Mouse (Mus musculus): ENCODE results near the gene Bcl9. TPM values are rescaled to one million over a fixed set of nuclear protein-coding genes. Genes with fewer than 3 reads are reported as not detected.

The Bcl9 gene
- total RNA-seq, 2 experiments from 2014 or later = 49.3 to 69.1 TPM

GRCm38 (mm10) chr3:97185098-97185860 lies 112.4 kb downstream of the Bcl9 start:
- DNase-seq (ENCODE audit: extremely low spot score in 1 of 2, low spot score in 1 of 2) = peak; percentile 44 to 71

DNA sequence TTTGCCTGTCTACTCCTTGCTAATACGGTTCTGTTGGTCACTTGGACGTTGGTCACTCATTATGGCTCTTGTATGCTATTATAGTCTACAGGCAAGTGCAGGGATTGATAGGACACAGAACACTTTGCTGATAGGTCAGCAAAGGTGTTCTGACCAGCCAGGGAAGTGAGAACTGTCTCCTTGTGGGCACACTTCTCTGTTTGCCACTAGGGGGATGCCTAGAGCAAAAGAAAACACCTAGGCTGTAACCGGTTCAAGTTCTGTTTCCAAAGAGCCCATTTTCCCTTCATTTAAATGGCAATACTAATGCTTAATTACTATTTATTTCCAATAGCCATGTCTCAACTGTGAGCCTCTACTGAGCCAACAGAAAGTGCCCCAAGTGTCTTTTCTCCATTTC lies 113.9 kb downstream of the Bcl9 start:
- DNase-seq (ENCODE audit: extremely low spot score in 1 of 2, low spot score in 1 of 2) = no peak

DNA sequence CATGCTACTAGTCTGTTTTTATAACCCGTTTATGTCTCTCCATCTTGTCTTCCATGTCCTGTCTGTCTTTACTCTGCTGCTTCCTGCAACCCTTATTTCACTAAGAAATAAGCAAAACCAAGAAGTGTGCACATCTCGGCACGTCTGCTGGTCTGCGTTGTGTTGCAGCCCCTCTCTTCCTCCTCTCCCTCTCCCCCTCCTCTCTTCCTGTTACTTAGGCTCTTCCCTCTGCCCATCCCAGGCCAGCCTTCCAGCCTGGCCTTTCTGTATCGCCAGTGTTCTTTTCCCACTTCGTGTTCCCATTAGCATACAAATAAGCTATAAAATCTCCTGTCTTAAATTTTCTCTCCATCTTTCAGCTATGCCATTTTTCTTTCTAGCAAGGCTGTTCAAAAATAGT lies 117.2 kb downstream of the Bcl9 start:
- no peak for DNase-seq (ENCODE audit: extremely low spot score in 1 of 2, low spot score in 1 of 2)

DNA sequence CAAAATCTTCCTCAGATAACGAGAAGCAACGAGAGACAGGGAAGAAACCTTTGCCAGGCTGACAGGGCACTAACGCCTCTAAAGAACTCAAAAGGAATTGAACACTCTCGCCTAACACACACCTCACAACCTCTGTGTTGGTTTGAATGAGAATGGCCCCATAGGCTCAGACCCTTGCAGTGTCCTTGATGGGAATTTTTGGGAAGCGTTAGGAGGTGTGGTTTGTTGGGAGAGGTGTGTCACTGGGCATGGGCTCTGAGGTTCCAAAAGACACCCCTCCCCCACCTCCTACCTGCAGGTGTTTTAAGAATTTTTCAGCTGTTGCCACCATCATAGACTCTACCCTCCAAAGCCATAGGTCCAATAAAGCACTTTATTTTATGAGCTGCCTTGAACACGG lies 118.8 kb downstream of the Bcl9 start:
- DNase-seq (ENCODE audit: extremely low spot score in 1 of 2, low spot score in 1 of 2) = no peak

- no peak for DNase-seq (ENCODE audit: extremely low spot score in 1 of 2, low spot score in 1 of 2)
Observed at GRCm38 (mm10) chr3:97172632-97173031, 125.1 kb downstream of the Bcl9 start.

DNA sequence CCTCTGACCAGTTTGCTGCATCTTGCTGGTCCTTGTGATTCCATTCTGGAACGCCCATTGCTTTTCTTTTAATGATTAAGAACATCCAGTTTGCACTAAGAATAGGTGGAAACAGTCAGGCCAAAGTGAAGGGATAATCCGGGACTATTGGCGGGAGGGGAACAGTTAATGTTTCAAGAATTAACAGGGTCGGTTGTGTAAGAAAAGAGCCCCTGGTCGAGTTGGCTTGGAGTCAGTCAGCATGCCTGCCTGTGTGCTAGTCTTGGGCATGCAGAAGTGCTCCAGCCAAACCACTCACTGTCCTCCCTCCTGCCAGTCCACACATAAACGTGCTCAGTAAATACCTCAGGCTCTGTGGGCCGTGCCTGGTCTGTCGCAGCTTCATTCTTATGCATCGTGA lies 125.5 kb downstream of the Bcl9 start:
- DNase-seq (ENCODE audit: extremely low spot score in 1 of 2, low spot score in 1 of 2) = no peak

- no peak for DNase-seq (ENCODE audit: extremely low spot score in 1 of 2, low spot score in 1 of 2)
Observed at GRCm38 (mm10) chr3:97171531-97171930, 126.2 kb downstream of the Bcl9 start.

DNA sequence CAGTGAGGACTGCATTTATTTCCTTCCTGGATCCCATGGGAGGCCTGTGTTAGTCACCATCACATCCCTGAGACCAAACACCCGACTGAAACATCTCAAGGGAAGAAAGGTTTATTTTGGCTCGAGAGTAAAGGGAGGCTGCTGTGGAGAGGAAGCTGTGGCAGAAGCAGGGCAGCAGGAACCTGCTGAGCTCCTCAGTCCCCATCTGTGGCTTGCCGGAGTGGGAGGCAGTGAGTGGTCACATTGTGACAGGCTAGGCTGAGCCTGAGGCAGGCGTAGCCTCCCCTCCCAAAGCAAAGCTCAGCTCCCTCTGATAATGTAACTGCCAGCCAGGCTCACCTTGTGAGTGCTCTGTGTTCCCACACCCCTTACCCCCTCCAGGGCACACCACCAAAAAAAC lies 130.6 kb downstream of the Bcl9 start:
- DNase-seq (ENCODE audit: extremely low spot score in 1 of 2, low spot score in 1 of 2) = no peak

DNA sequence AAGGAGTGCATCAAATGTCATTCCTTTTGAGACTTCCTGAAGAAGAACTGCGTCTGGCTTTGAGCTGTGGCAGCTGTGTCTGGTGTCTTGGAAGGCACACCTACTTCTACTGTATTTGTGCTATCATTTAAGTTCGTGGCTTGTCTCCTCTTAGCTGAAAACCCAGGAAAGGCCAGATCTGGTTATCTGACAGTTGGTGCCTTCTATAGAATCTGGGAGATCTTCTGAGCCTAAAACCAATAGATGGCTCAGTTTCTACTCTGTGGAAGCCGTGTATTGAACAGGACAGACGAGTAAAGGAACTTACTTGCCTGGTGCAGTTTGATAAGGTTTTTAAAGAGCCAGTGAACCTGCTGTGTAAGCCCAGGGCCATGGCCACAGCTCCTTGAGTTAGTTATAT lies 133.2 kb downstream of the Bcl9 start:
- no peak for DNase-seq (ENCODE audit: extremely low spot score in 1 of 2, low spot score in 1 of 2)

DNA sequence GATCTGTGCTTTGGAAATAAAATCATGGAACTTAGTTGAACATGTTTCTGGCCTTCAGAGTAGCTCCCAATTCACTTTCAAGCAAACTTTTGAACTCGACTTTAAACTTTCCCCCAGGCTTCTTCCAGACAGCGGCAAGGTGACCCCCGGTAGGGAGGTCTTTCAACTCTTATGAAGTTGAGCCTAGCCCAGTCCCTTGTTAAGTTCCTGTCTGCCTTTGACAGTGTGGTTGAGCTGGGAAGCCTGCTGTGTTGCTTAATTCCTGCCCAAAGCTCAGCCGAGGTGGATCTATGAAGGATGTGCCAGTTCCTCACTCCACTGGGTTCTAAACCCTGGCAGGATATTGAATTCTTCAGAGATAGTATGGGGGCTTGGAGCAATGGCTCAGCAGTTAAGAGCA lies 135.9 kb downstream of the Bcl9 start:
- no peak for DNase-seq (ENCODE audit: extremely low spot score in 1 of 2, low spot score in 1 of 2)

DNA sequence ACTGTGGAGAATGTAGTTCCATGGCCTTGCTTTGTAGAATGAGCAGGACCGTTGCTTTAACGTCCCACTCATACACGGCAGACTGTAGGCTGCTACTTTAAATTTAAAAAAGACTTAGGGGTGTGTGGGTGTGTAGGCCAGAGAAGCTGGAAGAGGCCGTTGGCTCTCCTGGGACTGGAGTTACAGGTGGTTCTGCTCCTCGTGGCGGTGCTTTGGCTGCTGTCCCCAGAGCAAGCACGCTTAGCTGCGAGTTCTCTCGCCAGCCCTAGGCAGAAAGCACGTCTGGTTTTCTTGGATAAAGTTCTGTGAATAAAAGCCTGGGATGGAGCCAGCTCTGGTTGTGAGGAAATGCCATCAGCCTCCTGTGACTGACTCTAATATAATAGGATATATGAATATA lies 136.8 kb downstream of the Bcl9 start:
- DNase-seq (ENCODE audit: extremely low spot score in 1 of 2, low spot score in 1 of 2) = peak in 1 of 2 experiments; percentile 20

GRCm38 (mm10) chr3:97159986-97160385 lies 137.7 kb downstream of the Bcl9 start:
- no peak for DNase-seq (ENCODE audit: extremely low spot score in 1 of 2, low spot score in 1 of 2)

DNA sequence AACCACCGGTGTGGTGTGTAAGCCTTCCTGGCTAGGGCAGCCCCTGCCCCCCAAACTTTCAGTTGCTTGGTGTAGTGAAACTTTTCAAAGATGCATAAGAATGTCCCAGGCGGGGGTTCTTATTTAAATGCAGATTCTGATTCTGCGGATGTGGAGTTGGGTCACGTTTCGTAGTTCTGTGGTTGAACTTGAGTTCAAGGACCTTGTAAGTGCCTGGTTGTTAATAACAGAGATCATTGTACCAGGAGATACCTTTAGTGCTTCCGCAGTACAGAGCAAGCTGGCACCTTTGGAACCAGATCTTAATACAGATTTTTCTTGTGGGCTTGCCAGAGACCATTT lies 138.2 kb downstream of the Bcl9 start:
- DNase-seq (ENCODE audit: extremely low spot score in 1 of 2, low spot score in 1 of 2) = no peak

DNA sequence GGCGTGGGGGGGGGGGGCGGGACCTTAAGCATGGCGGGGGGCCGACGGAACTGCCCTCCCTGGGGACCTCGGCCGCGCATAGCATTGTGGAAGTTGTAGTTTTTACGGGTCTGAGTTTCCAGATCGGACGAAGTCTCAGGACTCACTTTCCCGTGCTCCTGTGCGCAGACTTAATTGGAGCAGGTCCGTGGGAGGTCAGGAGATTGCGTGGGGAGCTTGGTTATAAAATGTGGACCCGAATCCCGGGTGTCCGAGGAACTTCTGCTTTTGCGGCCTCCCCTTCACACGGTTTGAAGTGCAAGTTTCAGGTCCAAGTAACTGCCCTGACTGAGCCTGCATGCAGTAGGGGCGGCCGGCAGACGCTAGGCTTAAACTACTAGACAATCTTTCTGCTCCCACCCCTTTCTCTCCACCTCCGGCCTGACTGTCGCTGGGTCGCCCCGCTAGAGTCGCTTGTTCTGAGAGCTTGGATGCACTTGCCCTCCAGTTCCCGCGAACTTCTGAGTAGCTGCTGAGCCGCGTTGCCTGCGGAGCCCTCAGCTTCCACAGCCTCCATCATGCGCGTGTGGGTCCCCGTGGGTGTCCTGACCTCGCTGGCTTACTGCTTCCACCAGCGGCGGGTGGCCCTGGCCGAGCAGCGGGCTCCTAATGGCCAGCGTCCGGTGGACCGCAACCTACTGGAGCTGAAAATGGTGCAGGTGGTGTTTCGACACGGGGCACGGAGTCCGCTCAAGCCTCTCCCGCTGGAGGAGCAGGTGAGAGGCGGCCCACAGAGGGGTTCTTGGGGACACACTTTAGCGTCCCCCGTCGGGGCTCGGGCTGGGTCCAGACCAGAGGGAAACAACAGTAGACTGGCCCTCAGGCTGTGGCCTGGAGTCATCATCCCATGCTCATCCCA lies 138.9 kb downstream of the Bcl9 start, which contains the start of gene Acp6:
Gene Acp6 (plus strand): TSS at position 167 of the 898 bp plus-strand sequence.
- DNase-seq (ENCODE audit: extremely low spot score in 1 of 2, low spot score in 1 of 2) = peak; percentile 64 to 81

DNA sequence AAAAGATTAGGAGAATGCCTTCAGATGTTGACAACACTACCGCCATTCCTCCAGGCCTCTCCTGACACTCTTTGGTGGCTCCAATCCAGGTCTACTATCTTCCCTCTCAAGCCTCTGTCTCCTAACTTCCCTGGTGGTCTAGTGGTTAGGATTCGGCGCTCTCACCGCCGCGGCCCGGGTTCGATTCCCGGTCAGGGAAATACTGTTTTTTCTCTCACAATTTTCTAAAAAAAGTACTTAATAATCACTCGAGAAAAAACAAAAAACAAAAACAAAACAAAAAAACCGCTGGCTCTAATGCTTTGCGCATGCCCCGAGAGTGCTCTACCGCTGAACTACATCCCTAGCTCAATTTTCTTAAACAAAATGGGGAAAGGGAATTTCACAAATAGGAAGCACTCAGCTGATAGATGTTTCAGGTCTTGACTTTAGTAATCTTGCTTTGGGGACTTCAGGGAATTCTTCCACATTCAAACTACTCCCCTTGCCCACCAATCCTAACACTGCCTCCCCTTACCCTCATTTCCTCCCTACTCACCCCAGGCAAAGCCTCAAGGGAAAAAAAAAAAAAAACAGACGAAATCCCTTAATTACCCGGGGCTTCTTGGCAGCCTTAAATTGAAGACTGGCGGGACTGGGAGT lies 139.6 kb downstream of the Bcl9 start:
- peak; percentile 86 to 96 for DNase-seq (ENCODE audit: extremely low spot score in 1 of 2, low spot score in 1 of 2)

GRCm38 (mm10) chr3:97157308-97157707 lies 140.4 kb downstream of the Bcl9 start:
- no peak for DNase-seq (ENCODE audit: extremely low spot score in 1 of 2, low spot score in 1 of 2)

DNA sequence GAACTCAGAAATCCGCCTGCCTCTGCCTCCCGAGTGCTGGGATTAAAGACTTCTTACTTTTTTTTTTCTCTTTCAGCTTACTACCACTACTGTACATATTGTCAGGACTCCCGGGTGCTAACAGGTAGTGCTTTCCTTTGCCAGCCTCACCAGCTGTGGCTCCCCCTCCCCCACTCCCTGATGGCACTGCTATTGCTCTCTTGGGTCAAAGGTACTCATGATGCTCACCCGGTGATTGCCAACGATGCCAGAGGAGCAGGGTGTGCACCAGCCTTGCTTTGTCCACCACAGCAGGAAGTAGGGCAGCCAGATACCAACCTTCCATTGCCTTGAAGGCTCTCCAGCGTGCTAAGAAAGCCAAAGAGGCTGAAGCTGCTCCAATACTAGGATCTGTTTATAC lies 141.3 kb downstream of the Bcl9 start:
- no peak for DNase-seq (ENCODE audit: extremely low spot score in 1 of 2, low spot score in 1 of 2)

Measured in layer of hippocampus, postnatal 25 days (tissue).